In the genomic region with DNA sequence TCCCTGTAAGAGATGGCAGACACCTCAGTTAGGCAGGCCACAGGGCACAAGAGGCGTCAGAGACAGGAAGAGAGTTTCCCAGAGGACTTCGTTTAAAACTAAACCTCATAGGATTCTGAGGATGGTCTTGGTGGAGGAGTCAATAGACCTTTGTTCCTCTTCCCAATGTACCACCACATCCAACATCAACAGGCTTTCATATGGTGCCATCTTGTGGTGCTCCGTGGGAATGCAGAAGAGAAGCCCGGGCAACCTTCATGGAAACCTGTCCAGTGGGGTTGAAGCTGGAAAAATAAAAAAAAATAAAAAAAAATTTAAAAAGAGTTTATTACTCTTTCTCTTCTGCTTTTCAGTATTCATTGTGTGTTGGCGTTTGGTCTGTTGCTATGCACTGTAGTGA, we compare ENCODE assay signal across 8 mouse cellular contexts. TPM values are rescaled to one million over a fixed set of nuclear protein-coding genes. Genes with fewer than 3 reads are reported as not detected.
A peak's percentile ranks its signal among the peaks of the same experiment; 100 is the strongest.
DNase-seq lines count a peak whose midpoint lies in the region.

No protein-coding gene starts in this region.

- peak; percentile 80 for DNase-seq in 3T3-L1 (ENCODE audit: low read depth, low spot score)
- DNase-seq in adrenal gland, adult 8-10 months = peak; percentile 19
- DNase-seq in cerebellum, postnatal 4 days (ENCODE audit: low spot score in 2 of 2) = peak; percentile 58 to 79
- peak; percentile 75 to 83 for DNase-seq in frontal cortex, postnatal 36 days (ENCODE audit: low spot score in 2 of 2)
- peak; percentile 40 for DNase-seq in induced T-regulatory cell, adult 2 months (ENCODE audit: low read depth)
- peak; percentile 75 to 90 for DNase-seq in layer of hippocampus, postnatal 25 days (ENCODE audit: extremely low spot score in 1 of 2, low spot score in 1 of 2)
- DNase-seq in lung, postnatal 14 days = peak; percentile 62
- DNase-seq in right cerebral cortex, adult 2 months (ENCODE audit: low spot score in 2 of 2) = peak; percentile 87 to 88

RNA-seq across cellular contexts. Expression of gene Susd5, which starts 59.7 kb away (rescaled TPM):
- total RNA-seq in adrenal gland, adult 8-10 months (2022) = under 1 TPM; 0.12 to 0.30 (median 0.14) TPM
- 1 to 10 TPM; 2.7 to 3.7 TPM for total RNA-seq in layer of hippocampus, postnatal 25 days (2021)

Comparison
In these comparisons a context has a peak if more than half of its experiments do, and no peak if none do; other contexts are left out.
1. Peak in every context shown above with its lines: DNase-seq.
2. DNase-seq: peak in every context shown above with its lines; median percentile 88 in right cerebral cortex, adult 2 months; 82 in layer of hippocampus, postnatal 25 days; 80 in 3T3-L1; 79 in frontal cortex, postnatal 36 days; 68 in cerebellum, postnatal 4 days; 62 in lung, postnatal 14 days; 40 in induced T-regulatory cell, adult 2 months; 19 in adrenal gland, adult 8-10 months.